Mouse (Mus musculus) cerebellum, postnatal 36 days (tissue): ENCODE results near the gene Slc39a10.

Experiments
- DNase-seq, 2 experiments: peaks; one replicate each; pipeline ENCODE4 v3.0.0; 2021 to 2022; ENCODE audit warnings: mixed read lengths in 2 of 2

Slc39a10 gene

GRCm38 (mm10) chr1:46892752-46893151 is at the start of gene Slc39a10:
Gene Slc39a10 (minus strand): TSS chr1:46892852.
- DNase-seq: no peak

GRCm38 (mm10) chr1:46939295-46939694 is 46.6 kb upstream of the Slc39a10 start:
- no peak for DNase-seq

- no peak for DNase-seq
Observed at GRCm38 (mm10) chr1:46937641-46938040, 45.0 kb upstream of the Slc39a10 start.

GRCm38 (mm10) chr1:46927104-46927503 is 34.5 kb upstream of the Slc39a10 start:
- DNase-seq: no peak

GRCm38 (mm10) chr1:46926239-46926638 is 33.6 kb upstream of the Slc39a10 start:
- DNase-seq: no peak

- DNase-seq: no peak
Observed at GRCm38 (mm10) chr1:46924992-46925391, 32.3 kb upstream of the Slc39a10 start.

- DNase-seq: no peak
Observed at GRCm38 (mm10) chr1:46922904-46923303, 30.3 kb upstream of the Slc39a10 start.

GRCm38 (mm10) chr1:46921630-46922029 is 29.0 kb upstream of the Slc39a10 start:
- no peak for DNase-seq

GRCm38 (mm10) chr1:46916237-46916636 is 23.6 kb upstream of the Slc39a10 start:
- DNase-seq: no peak

GRCm38 (mm10) chr1:46914349-46914748 is 21.7 kb upstream of the Slc39a10 start:
- DNase-seq: no peak

GRCm38 (mm10) chr1:46912506-46913156 is 20.0 kb upstream of the Slc39a10 start:
- no peak for DNase-seq

- DNase-seq: no peak
Observed at GRCm38 (mm10) chr1:46910154-46910553, 17.5 kb upstream of the Slc39a10 start.

- no peak for DNase-seq
Observed at GRCm38 (mm10) chr1:46905706-46906105, 13.1 kb upstream of the Slc39a10 start.

GRCm38 (mm10) chr1:46902102-46902683 is 9.5 kb upstream of the Slc39a10 start:
- DNase-seq: no peak

- DNase-seq: no peak
Observed at GRCm38 (mm10) chr1:46894281-46894842, 1.7 kb upstream of the Slc39a10 start.

- no peak for DNase-seq
Observed at GRCm38 (mm10) chr1:46888726-46889125, 3.9 kb downstream of the Slc39a10 start.

GRCm38 (mm10) chr1:46888324-46888723 is 4.3 kb downstream of the Slc39a10 start:
- no peak for DNase-seq

- DNase-seq: no peak
Observed at GRCm38 (mm10) chr1:46887908-46888307, 4.7 kb downstream of the Slc39a10 start.

GRCm38 (mm10) chr1:46886091-46886490 is 6.6 kb downstream of the Slc39a10 start:
- no peak for DNase-seq

GRCm38 (mm10) chr1:46885231-46885630 is 7.4 kb downstream of the Slc39a10 start:
- DNase-seq: no peak

- no peak for DNase-seq
Observed at GRCm38 (mm10) chr1:46879951-46880350, 12.7 kb downstream of the Slc39a10 start.

- no peak for DNase-seq
Observed at GRCm38 (mm10) chr1:46873770-46874169, 18.9 kb downstream of the Slc39a10 start.

GRCm38 (mm10) chr1:46869788-46870187 is 22.9 kb downstream of the Slc39a10 start:
- no peak for DNase-seq

GRCm38 (mm10) chr1:46864175-46864885 is 28.3 kb downstream of the Slc39a10 start:
- no peak for DNase-seq
